Mouse (Mus musculus): ENCODE results near the gene Secisbp2l.

DNA sequence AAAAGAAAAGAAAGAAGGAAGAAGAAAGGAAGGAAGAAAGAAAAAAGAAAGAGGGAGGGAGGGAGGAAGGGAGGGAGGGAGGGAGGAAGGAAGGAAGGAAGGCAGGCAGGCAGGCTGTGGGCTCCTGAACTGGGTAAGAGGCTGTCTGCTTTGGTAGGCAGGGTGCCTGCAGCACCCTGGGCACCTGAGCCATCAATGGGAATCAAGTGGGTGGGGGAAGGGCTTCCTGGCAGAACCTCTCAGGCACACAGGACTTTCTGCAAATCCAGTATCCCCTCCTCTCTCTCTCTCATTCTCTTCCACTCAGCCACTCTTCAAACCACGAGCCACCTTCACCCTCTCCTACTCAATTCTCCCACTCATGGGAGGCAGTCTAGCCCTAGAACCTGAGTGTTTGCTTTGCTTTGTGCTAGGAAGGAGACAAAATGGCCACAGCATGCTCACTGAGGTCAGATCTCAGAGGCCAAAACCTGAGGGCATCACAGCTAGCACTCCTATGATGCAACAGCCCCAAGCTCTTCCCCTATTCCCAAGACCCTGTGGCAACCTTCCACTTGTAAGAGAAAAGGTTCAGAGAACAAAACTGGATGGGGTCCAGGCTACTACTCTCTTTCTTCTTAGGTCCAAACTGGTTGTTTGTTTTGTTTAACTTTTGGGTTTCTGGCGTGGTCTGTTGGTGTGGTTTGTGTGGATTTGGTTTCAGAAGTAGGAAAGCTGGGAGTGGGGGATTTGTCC is 9.6 kb upstream of the Secisbp2l start:
- TF ChIP-seq CTCF (IDR thresholded peaks at IDR 0.05; ENCODE audit: insufficient read depth, low read depth, low read length) (no peak), POLR2A (IDR thresholded peaks at IDR 0.05; ENCODE audit: insufficient read depth, low read depth, low read length) (no peak)
